Mouse (Mus musculus) MEL (cell line): ENCODE results near the gene Kcnq4. TPM values are rescaled to one million over a fixed set of nuclear protein-coding genes. Genes with fewer than 3 reads are reported as not detected.

Source experiments
- DNase-seq: peaks from one replicate; pipeline ENCODE4 v3.0.0; 2011; ENCODE audit warnings: low read depth, low spot score
- H3K27ac ChIP-seq: 2 replicates; pipeline ENCODE4 v1.5.1; 2012; ENCODE audit warnings: low read depth, mild to moderate bottlenecking, control low read depth, low read length, moderate library complexity; ENCODE audit not compliant: control insufficient read depth
- H3K27me3 ChIP-seq, 2 experiments: fragments of 150-350 bp in 1 of 2; sonication (generic) in 1 of 2; 2 replicates each; pipeline ENCODE4 v1.6.1; 2012; ENCODE audit warnings: low read length in 2 of 2, mild to moderate bottlenecking in 2 of 2, improper control_type of control experiment in 1 of 2, moderate library complexity in 1 of 2; ENCODE audit not compliant: insufficient read depth in 2 of 2, control insufficient read depth in 1 of 2
- H3K36me3 ChIP-seq, 2 experiments: 2 replicates each; pipeline ENCODE4 v1.6.1; 2012 to 2014; ENCODE audit warnings: low read length in 2 of 2, improper control_type of control experiment in 1 of 2, inconsistent platforms in 1 of 2, mild to moderate bottlenecking in 1 of 2; ENCODE audit not compliant: insufficient read depth in 2 of 2, control insufficient read depth in 1 of 2
- H3K4me1 ChIP-seq, 2 experiments: fragments of 150-350 bp in 1 of 2; sonication (generic) in 1 of 2; 2 replicates each; pipeline ENCODE4 v1.6.1; 2012; ENCODE audit warnings: low read length in 2 of 2, improper control_type of control experiment in 1 of 2, mild to moderate bottlenecking in 1 of 2; ENCODE audit not compliant: insufficient read depth in 2 of 2, control insufficient read depth in 1 of 2
- H3K4me3 ChIP-seq, 2 experiments: fragments of 150-350 bp in 1 of 2; sonication (generic) in 1 of 2; 2 replicates each; pipeline ENCODE4 v1.5.1; 2012; ENCODE audit warnings: low read depth in 2 of 2, low read length in 2 of 2, mild to moderate bottlenecking in 2 of 2, moderate library complexity in 2 of 2, control low read depth in 1 of 2, improper control_type of control experiment in 1 of 2; ENCODE audit not compliant: control insufficient read depth in 1 of 2, insufficient read depth in 1 of 2
- H3K79me2 ChIP-seq: 2 replicates; pipeline ENCODE4 v1.6.1; 2012; ENCODE audit warnings: mild to moderate bottlenecking, low read length, moderate library complexity; ENCODE audit not compliant: control insufficient read depth, poor library complexity, insufficient read depth
- H3K9ac ChIP-seq: 2 replicates; pipeline ENCODE4 v1.6.1; 2012; ENCODE audit warnings: low read depth, mild to moderate bottlenecking, control low read depth, low read length, moderate library complexity; ENCODE audit not compliant: control insufficient read depth, poor library complexity, severe bottlenecking
- H3K9me3 ChIP-seq: fragments of 150-350 bp; sonication (generic); replicated peaks from 2 replicates; pipeline ENCODE4 v1.6.1; 2012; ENCODE audit warnings: mild to moderate bottlenecking, low read length, improper control_type of control experiment, moderate library complexity; ENCODE audit not compliant: insufficient read depth
- BHLHE40 ChIP-seq: IDR thresholded peaks from 2 replicates; pipeline ENCODE4 v1.6.1; 2012; ENCODE audit warnings: low read depth, mild to moderate bottlenecking, inconsistent platforms, low read length, improper control_type of control experiment, borderline replicate concordance
- CHD1 ChIP-seq: IDR thresholded peaks from 2 replicates; pipeline ENCODE4 v1.6.1; 2012; ENCODE audit warnings: low read depth, mild to moderate bottlenecking, inconsistent platforms, low read length, improper control_type of control experiment
- E2F4 ChIP-seq: IDR thresholded peaks from 2 replicates; pipeline ENCODE4 v1.6.1; 2011; ENCODE audit warnings: low read depth, low read length, improper control_type of control experiment, borderline replicate concordance
- ELF1 ChIP-seq: IDR thresholded peaks from 2 replicates; pipeline ENCODE4 v1.6.1; 2014; ENCODE audit warnings: low read depth, mild to moderate bottlenecking, inconsistent platforms, low read length, improper control_type of control experiment, moderate library complexity
- GATA1 ChIP-seq: IDR thresholded peaks from 2 replicates; pipeline ENCODE4 v1.6.1; 2011; ENCODE audit warnings: low read depth, low read length, improper control_type of control experiment
- HCFC1 ChIP-seq: IDR thresholded peaks from 2 replicates; pipeline ENCODE4 v1.6.1; 2012; ENCODE audit warnings: low read depth, mild to moderate bottlenecking, inconsistent platforms, low read length, improper control_type of control experiment, moderate library complexity
- JUND ChIP-seq: IDR thresholded peaks from 2 replicates; pipeline ENCODE4 v1.6.1; 2011; ENCODE audit warnings: low read depth, mild to moderate bottlenecking, improper control_type of control experiment, low read length
- MAX ChIP-seq: IDR thresholded peaks from 2 replicates; pipeline ENCODE4 v1.6.1; 2011; ENCODE audit warnings: low read length, improper control_type of control experiment
- NELFE ChIP-seq: IDR thresholded peaks from 2 replicates; pipeline ENCODE4 v1.6.1; 2011; ENCODE audit warnings: low read depth, low read length, improper control_type of control experiment
- NRF1 ChIP-seq: IDR thresholded peaks from 2 replicates; pipeline ENCODE4 v1.6.1; 2014; ENCODE audit warnings: low read depth, mild to moderate bottlenecking, inconsistent platforms, low read length, improper control_type of control experiment, moderate library complexity; ENCODE audit not compliant: poor library complexity, insufficient read depth, severe bottlenecking
- POLR2A ChIP-seq, 2 experiments: IDR thresholded peaks; 2 replicates each; pipeline ENCODE4 v1.6.1; 2011 to 2012; ENCODE audit warnings: low read length in 2 of 2, mild to moderate bottlenecking in 2 of 2, control low read depth in 1 of 2, improper control_type of control experiment in 1 of 2, low read depth in 1 of 2, moderate library complexity in 1 of 2; ENCODE audit not compliant: control insufficient read depth in 1 of 2, insufficient read depth in 1 of 2, poor library complexity in 1 of 2
- POLR2AphosphoS2 ChIP-seq: IDR thresholded peaks from 2 replicates; pipeline ENCODE4 v1.6.1; 2011; ENCODE audit warnings: low read length, improper control_type of control experiment
- POLR2AphosphoS5 ChIP-seq: IDR thresholded peaks from 2 replicates; pipeline ENCODE4 v1.6.1; 2012; ENCODE audit warnings: low read depth, borderline replicate concordance, mild to moderate bottlenecking, inconsistent platforms, low read length, moderate library complexity, mixed read lengths
- RAD21 ChIP-seq: IDR thresholded peaks from 2 replicates; pipeline ENCODE4 v1.6.1; 2011; ENCODE audit warnings: mild to moderate bottlenecking, low read depth, low read length, improper control_type of control experiment
- RCOR1 ChIP-seq: IDR thresholded peaks from 2 replicates; pipeline ENCODE4 v1.6.1; 2012; ENCODE audit warnings: low read depth, mild to moderate bottlenecking, inconsistent platforms, low read length, improper control_type of control experiment
- SIN3A ChIP-seq: IDR thresholded peaks from 2 replicates; pipeline ENCODE4 v1.6.1; 2012; ENCODE audit warnings: low read length, improper control_type of control experiment, inconsistent platforms
- SMC3 ChIP-seq: IDR thresholded peaks from 2 replicates; pipeline ENCODE4 v1.6.1; 2011; ENCODE audit warnings: low read depth, low read length, improper control_type of control experiment
- TAL1 ChIP-seq: IDR thresholded peaks from 2 replicates; pipeline ENCODE4 v1.6.1; 2012; ENCODE audit warnings: mild to moderate bottlenecking, inconsistent platforms, low read length, moderate library complexity, mixed read lengths
- TBP ChIP-seq: IDR thresholded peaks from 2 replicates; pipeline ENCODE4 v1.8.0; 2011; ENCODE audit warnings: low read depth, low read length, improper control_type of control experiment
- TCF12 ChIP-seq: IDR thresholded peaks from 2 replicates; pipeline ENCODE4 v1.6.1; 2014; ENCODE audit warnings: low read depth, mild to moderate bottlenecking, inconsistent platforms, low read length, improper control_type of control experiment, moderate library complexity
- UBTF ChIP-seq: IDR thresholded peaks from 2 replicates; pipeline ENCODE4 v1.6.1; 2012; ENCODE audit warnings: low read depth, mild to moderate bottlenecking, inconsistent platforms, low read length, improper control_type of control experiment, moderate library complexity, borderline replicate concordance; ENCODE audit not compliant: insufficient read depth
- USF2 ChIP-seq, 2 experiments: IDR thresholded peaks; 2 replicates each; pipeline ENCODE4 v1.6.1; 2011 to 2012; ENCODE audit warnings: improper control_type of control experiment in 2 of 2, low read length in 2 of 2, borderline replicate concordance in 1 of 2, inconsistent platforms in 1 of 2, low read depth in 1 of 2, mild to moderate bottlenecking in 1 of 2; ENCODE audit not compliant: insufficient read depth in 1 of 2
- ZMIZ1 ChIP-seq: IDR thresholded peaks from 2 replicates; pipeline ENCODE4 v1.6.1; 2012; ENCODE audit warnings: low read depth, mild to moderate bottlenecking, inconsistent platforms, low read length, improper control_type of control experiment, moderate library complexity
- ZNF384 ChIP-seq: IDR thresholded peaks from 2 replicates; pipeline ENCODE4 v1.6.1; 2012; ENCODE audit warnings: low read depth, mild to moderate bottlenecking, inconsistent platforms, low read length, improper control_type of control experiment
- polyA plus RNA-seq, 2 experiments: library from polyadenylated mRNA; stranded (reverse) in 1 of 2; unstranded in 1 of 2; fragments of >175 nt in 1 of 2; fragments of >200 nt in 1 of 2; gene quantifications; 2 replicates each; pipeline versions ENCODE4 v1.2.1 to v1.2.4; 2012; ENCODE audit warnings: low replicate concordance in 2 of 2, low read depth in 1 of 2; ENCODE audit not compliant: insufficient read length in 2 of 2, insufficient read depth in 1 of 2, missing spikeins in 1 of 2
- total RNA-seq: library from RNA; depleted of rRNA; stranded (reverse); fragments of 300-350 nt; gene quantifications from 2 replicates; pipeline ENCODE4 v1.2.3, GENCODE M21; 2012

The Kcnq4 gene
- total and polyA plus RNA-seq, 3 experiments, result 0.07 TPM; not detected in 2

DNA sequence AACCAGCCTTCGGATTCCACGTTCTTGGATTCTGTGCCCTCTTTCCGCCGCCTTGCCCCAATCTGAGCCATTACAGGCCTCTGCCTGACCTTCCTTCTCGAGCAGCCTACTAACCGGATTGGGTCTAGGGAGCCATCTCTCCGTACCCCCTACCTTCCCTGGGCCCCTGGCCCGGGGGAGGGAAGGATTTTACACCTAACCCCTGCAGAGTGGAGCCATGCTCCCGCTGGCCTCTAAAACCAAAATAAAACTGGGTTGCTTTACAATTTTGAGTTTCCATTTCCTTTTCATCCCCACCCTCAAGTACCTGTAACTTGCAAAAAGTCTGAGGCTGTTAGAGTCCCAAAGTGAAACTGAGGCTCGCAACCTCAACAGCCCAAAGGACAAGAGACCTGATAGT is 80.9 kb downstream of the Kcnq4 start:
- H3K9ac ChIP-seq, result peak overlapping the region; percentile 83
- H3K4me1 ChIP-seq, result peaks cover 16 to 27% of the 10 kb centered on the region in 2 experiments
- H3K27me3 ChIP-seq, result no peaks in the 10 kb centered on the region
- H3K9me3 ChIP-seq, result no peaks in the 10 kb centered on the region
- H3K79me2 ChIP-seq, result peaks cover 15% of the 10 kb centered on the region
- DNase-seq, result no peak
- TF ChIP-seq BHLHE40, result no peak
- TF ChIP-seq ZMIZ1, result no peak
- no peak for TF ChIP-seq GATA1
- peak; percentile 50; the same call in 1 of the 2 replicates for TF ChIP-seq MAX
- peaks cover 0 to 12% of the 10 kb centered on the region in 2 experiments; a peak in 2 of 4 replicates for H3K36me3 ChIP-seq
- peak overlapping the region; percentile 12; the same call in 1 of the 2 replicates for H3K27ac ChIP-seq
- peak overlapping the region; percentile 41 to 66 for H3K4me3 ChIP-seq

DNA sequence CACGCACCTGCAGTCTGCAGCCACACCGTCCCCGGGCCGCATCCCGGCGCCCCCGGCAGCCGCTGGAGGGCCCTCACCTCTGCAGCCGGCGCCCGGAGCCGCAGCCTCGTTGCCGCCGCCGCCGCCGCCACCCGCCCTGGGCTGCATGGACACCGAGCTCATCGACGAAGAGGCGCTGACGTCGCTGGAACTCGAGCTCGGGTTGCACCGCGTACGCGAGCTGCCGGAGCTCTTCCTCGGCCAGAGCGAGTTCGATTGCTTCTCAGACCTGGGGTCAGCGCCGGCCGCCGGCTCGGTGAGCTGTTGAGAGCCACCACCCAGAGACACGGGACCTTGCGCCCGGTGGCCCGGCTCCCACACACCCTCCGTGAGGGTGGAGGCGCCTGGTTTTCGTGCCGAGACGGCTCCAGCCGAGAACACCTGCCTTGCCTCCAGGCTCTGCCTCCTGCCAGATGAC is 81.3 kb downstream of the Kcnq4 start:
- Histone ChIP-seq H3K9ac (peak overlapping the region; percentile 83), H3K4me1 (peaks cover 16 to 28% of the 10 kb centered on the region in 2 experiments), H3K36me3 (peaks cover 0 to 12% of the 10 kb centered on the region in 2 experiments; a peak in 2 of 4 replicates), H3K9me3 (no peaks in the 10 kb centered on the region), H3K27me3 (no peaks in the 10 kb centered on the region), H3K79me2 (peaks cover 15% of the 10 kb centered on the region), H3K4me3 (peak overlapping the region; percentile 41 to 66), H3K27ac (0 out of 2 replicates have a peak overlapping the region, but pooled peaks have one; percentile 15)
- TF ChIP-seq UBTF (peak; percentile 91; the same call in 1 of the 2 replicates), CHD1 (no peak), TBP (no peak)
- DNase-seq, result peak; percentile 67

DNA sequence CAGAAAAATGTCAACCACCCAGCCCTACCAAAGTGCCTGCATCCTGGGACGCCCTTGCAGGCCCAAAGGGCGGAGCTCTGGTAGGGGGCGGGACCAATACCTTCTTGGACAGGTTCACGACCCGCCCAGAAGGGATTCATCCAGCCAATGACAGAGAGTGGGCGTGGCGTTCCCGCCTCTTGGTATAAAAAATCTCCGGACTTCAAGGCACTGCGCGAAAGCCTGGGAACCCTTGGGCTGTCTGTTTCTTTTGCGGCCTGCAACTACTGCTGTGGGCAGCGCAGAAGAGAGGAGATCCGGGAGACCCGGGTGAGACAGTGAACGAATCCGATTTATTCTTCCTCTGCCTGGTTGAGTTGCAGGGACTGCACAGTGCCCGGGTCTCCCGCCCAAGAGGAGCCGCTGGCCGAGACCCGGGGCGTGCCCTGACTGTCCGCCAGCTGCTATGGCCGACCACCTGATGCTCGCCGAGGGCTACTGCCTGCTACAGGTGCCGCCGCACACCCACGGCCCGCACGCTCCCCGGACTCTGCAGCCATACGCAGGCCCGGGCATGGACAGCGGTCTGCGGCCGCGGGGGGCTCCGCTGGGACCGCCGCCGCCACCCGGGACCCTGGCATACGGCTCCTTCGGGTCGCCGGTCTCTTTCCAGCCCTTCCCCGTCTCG is 81.9 kb downstream of the Kcnq4 start, which contains the start of gene Cited4:
Gene Cited4, plus strand, starts transcription at position 215 of the 667 bp plus-strand sequence.
- Histone ChIP-seq H3K4me3 (peak within 1 kb of the TSS; percentile 66), H3K9me3 (no peaks in the 10 kb centered on the region), H3K27me3 (no peaks in the 10 kb centered on the region), H3K27ac (peak within 1 kb of the TSS; percentile 75), H3K36me3 (peaks cover 0 to 12% of the 10 kb centered on the region in 2 experiments; a peak in 2 of 4 replicates), H3K79me2 (peaks cover 15% of the 10 kb centered on the region), H3K4me1 (peaks cover 16 to 28% of the 10 kb centered on the region in 2 experiments), H3K9ac (peak within 1 kb of the TSS; percentile 83)
- peak; percentile 99 for DNase-seq
- TF ChIP-seq UBTF, result no peak
- no peak for TF ChIP-seq SMC3
- TF ChIP-seq NRF1, result 0 out of 2 replicates have a peak, but pooled peaks have one; percentile 13
- peak; percentile 89 to 100 for TF ChIP-seq POLR2A (IDR thresholded peaks at IDR 0.05; ENCODE audit: control insufficient read depth in 1 of 2, insufficient read depth in 1 of 2, low read depth in 1 of 2, low read length in 2 of 2, poor library complexity in 1 of 2)
- TF ChIP-seq TBP, result peak; percentile 98
- TF ChIP-seq E2F4, result no peak
- TF ChIP-seq NELFE, result peak; percentile 98
- no peak for TF ChIP-seq JUND
- peak; percentile 58 for TF ChIP-seq TCF12
- TF ChIP-seq USF2 (IDR thresholded peaks at IDR 0.05; ENCODE audit: borderline replicate concordance in 1 of 2, insufficient read depth in 1 of 2, low read depth in 1 of 2, low read length in 2 of 2), result no peak
- peak; percentile 99 for TF ChIP-seq ZMIZ1
- peak; percentile 26; the same call in 1 of the 2 replicates for TF ChIP-seq POLR2AphosphoS5
- TF ChIP-seq TAL1, result no peak
- TF ChIP-seq HCFC1, result peak; percentile 64
- peak; percentile 68 for TF ChIP-seq SIN3A
- TF ChIP-seq ZNF384, result peak; percentile 60
- TF ChIP-seq RAD21, result no peak
- no peak for TF ChIP-seq ELF1
- peak; percentile 98 for TF ChIP-seq POLR2AphosphoS2
- TF ChIP-seq RCOR1, result peak; percentile 37; the same call in 1 of the 2 replicates
